Comparison of ENCODE assay signal across 21 mouse cellular contexts in the genomic region with DNA sequence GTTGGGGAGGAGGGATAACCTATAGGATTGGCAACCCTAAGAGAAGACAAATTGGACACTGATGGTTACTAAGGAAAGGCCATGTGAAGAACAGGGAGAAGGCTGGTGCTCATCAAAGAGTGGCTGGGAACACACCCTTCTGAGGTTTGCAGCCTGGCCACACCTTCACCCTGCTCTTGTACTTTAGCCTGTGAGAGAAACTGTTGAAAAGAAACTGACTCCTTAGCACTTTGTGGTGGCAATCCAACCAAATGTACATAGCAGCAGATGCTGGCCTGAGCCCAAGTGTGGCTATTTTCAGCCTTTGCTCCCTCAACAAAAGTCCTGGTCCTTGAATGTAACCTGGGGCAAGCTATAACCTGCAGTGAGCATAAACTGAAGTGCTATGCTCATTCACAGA.
DNase-seq lines count a peak whose midpoint lies in the region; ATAC-seq and TF ChIP-seq lines count a peak whose summit lies in the region.
"Had no signal": no experiment of that assay in that cellular context is flagged by ENCODE, and none has a peak within 500 bp of the region (broad histone marks: within the 10 kb centered on the region; RNA-seq: fewer than 3 reads in every experiment).

No protein-coding gene starts in this region.

- H3K27me3 ChIP-seq in heart, embryonic 11.5 days (ENCODE audit: control insufficient read depth, insufficient read depth, low read length) = no peaks in the 10 kb centered on the region
- H3K27me3 ChIP-seq in lung, postnatal 0 days (replicated peaks; ENCODE audit: insufficient read depth, low read length) = no peaks in the 10 kb centered on the region
- no peaks in the 10 kb centered on the region for H3K27me3 ChIP-seq in hindbrain, embryonic 12.5 days
- H3K27me3 ChIP-seq: embryonic facial prominence, embryonic 15.5 days; forebrain, embryonic 15.5 days; heart, embryonic 13.5 days; hindbrain, embryonic 13.5 days had no signal

- peak; percentile 57 for DNase-seq in heart, adult 11 months
- peak; percentile 58 for DNase-seq in lung, postnatal 0 days (ENCODE audit: low spot score)
- DNase-seq in lung, postnatal 10 days = no peak
- DNase-seq in lung, postnatal 36 days = peak; percentile 41
- no peak for DNase-seq in urinary bladder, postnatal 36 days (ENCODE audit: low spot score in 2 of 2)
- DNase-seq: adrenal gland, adult 8-10 months; adrenal gland, postnatal 36 days; B cell, adult 2 months; cerebellum, adult 2 months; cerebellum, postnatal 10 days; heart, adult 2 months; heart, postnatal 10 days; heart, postnatal 4 days had no signal

- peak; percentile 23; the same call in 1 of the 2 replicates for TF ChIP-seq EP300 in lung, postnatal 0 days (IDR thresholded peaks at IDR 0.05)

- H3K9ac ChIP-seq in heart, embryonic 11.5 days (ENCODE audit: low read depth, low read length) = no peak overlapping the region
- H3K9ac ChIP-seq in lung, postnatal 0 days (replicated peaks; ENCODE audit: low read depth) = no peak overlapping the region
- no peak overlapping the region for H3K9ac ChIP-seq in hindbrain, embryonic 12.5 days
- H3K9ac ChIP-seq: embryonic facial prominence, embryonic 15.5 days; forebrain, embryonic 15.5 days; heart, embryonic 13.5 days; hindbrain, embryonic 13.5 days had no signal

- H3K9me3 ChIP-seq in heart, embryonic 11.5 days (replicated peaks; ENCODE audit: control insufficient read depth, low read length) = no peaks in the 10 kb centered on the region
- H3K9me3 ChIP-seq in lung, postnatal 0 days (ENCODE audit: low read length) = no peaks in the 10 kb centered on the region
- no peaks in the 10 kb centered on the region for H3K9me3 ChIP-seq in hindbrain, embryonic 12.5 days (replicated peaks)
- H3K9me3 ChIP-seq: embryonic facial prominence, embryonic 15.5 days; forebrain, embryonic 15.5 days; G1E; heart, embryonic 13.5 days; hindbrain, embryonic 13.5 days had no signal

- no peak overlapping the region for H3K4me2 ChIP-seq in heart, embryonic 11.5 days
- no peak overlapping the region for H3K4me2 ChIP-seq in lung, postnatal 0 days (replicated peaks; ENCODE audit: low read depth, low read length)
- no peak overlapping the region for H3K4me2 ChIP-seq in hindbrain, embryonic 12.5 days (replicated peaks)
- H3K4me2 ChIP-seq: embryonic facial prominence, embryonic 15.5 days; forebrain, embryonic 15.5 days; heart, embryonic 13.5 days; hindbrain, embryonic 13.5 days had no signal

- H3K36me3 ChIP-seq in heart, embryonic 11.5 days (ENCODE audit: control insufficient read depth, insufficient read depth, low read length) = no peaks in the 10 kb centered on the region
- H3K36me3 ChIP-seq in lung, postnatal 0 days (ENCODE audit: insufficient read depth, low read length) = no peaks in the 10 kb centered on the region
- no peaks in the 10 kb centered on the region for H3K36me3 ChIP-seq in hindbrain, embryonic 12.5 days
- H3K36me3 ChIP-seq: embryonic facial prominence, embryonic 15.5 days; forebrain, embryonic 15.5 days; G1E; heart, embryonic 13.5 days; hindbrain, embryonic 13.5 days had no signal

- ATAC-seq in heart, embryonic 11.5 days (replicated peaks; ENCODE audit: insufficient number of reproducible peaks, low FRiP score, low TSS enrichment) = no peak
- ATAC-seq in lung, postnatal 0 days = peak; percentile 63
- no peak for ATAC-seq in hindbrain, embryonic 12.5 days (ENCODE audit: low FRiP score)
- ATAC-seq: CD4-positive, CD25-positive, alpha-beta regulatory T cell, adult 4 months; forebrain, embryonic 15.5 days had no signal

- H3K27ac ChIP-seq in heart, embryonic 11.5 days (ENCODE audit: low read depth, low read length) = no peak overlapping the region
- H3K27ac ChIP-seq in lung, postnatal 0 days (ENCODE audit: low read length) = no peak overlapping the region
- no peak overlapping the region for H3K27ac ChIP-seq in hindbrain, embryonic 12.5 days
- H3K27ac ChIP-seq: embryonic facial prominence, embryonic 15.5 days; forebrain, embryonic 15.5 days; heart, adult 2 months; heart, embryonic 13.5 days; hindbrain, embryonic 13.5 days had no signal

- no peaks in the 10 kb centered on the region for H3K4me1 ChIP-seq in heart, embryonic 11.5 days (ENCODE audit: control insufficient read depth, insufficient read depth, low read length)
- peaks cover 3% of the 10 kb centered on the region; the same call in 1 of the 2 replicates for H3K4me1 ChIP-seq in lung, postnatal 0 days (ENCODE audit: insufficient read depth, low read depth, low read length)
- H3K4me1 ChIP-seq in hindbrain, embryonic 12.5 days = no peaks in the 10 kb centered on the region
- H3K4me1 ChIP-seq: embryonic facial prominence, embryonic 15.5 days; forebrain, embryonic 15.5 days; hindbrain, embryonic 13.5 days had no signal

- no peak overlapping the region for H3K4me3 ChIP-seq in heart, embryonic 11.5 days (ENCODE audit: low read depth, low read length)
- no peak overlapping the region for H3K4me3 ChIP-seq in lung, postnatal 0 days (ENCODE audit: low read depth, low read length)
- H3K4me3 ChIP-seq in hindbrain, embryonic 12.5 days = no peak overlapping the region
- H3K4me3 ChIP-seq: embryonic facial prominence, embryonic 15.5 days; forebrain, embryonic 15.5 days; heart, adult 2 months; heart, embryonic 13.5 days; hindbrain, embryonic 13.5 days had no signal

- no peak for TF ChIP-seq CTCF in lung, postnatal 0 days (IDR thresholded peaks at IDR 0.05)

Comparison
In these comparisons a context has a peak if more than half of its experiments do, and no peak if none do; other contexts are left out.
1. DNase-seq: peak in heart, adult 11 months (single experiment), lung, postnatal 0 days (single experiment) and lung, postnatal 36 days (single experiment); none in lung, postnatal 10 days (single experiment) and urinary bladder, postnatal 36 days (0 of 2).